Mouse (Mus musculus): ENCODE data around the gene Dynlrb2. TPM values are rescaled to one million over a fixed set of nuclear protein-coding genes. Genes with fewer than 3 reads are reported as not detected.

Gene Dynlrb2
- polyA plus RNA-seq, 1 experiment from 2014 or later: 7.1 TPM

DNA sequence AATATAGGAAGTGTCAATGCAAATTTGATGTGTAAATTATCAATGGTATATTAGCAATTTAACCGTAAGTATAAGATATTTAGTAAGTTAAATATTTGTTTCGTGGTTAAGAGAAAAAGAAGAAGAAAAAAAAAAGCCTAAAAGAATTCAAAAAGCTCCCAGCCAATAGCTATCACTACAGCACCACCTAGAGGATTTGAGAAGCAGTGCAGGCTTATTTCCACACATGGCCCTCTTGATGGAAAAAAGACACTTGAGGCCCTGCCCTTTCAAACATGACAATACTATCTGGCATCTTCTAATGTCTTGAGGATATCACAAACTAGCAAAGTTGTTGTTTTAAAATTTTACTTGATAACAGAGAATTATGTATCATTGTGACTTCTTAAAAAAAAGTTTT is 20.7 kb upstream of the Dynlrb2 start:
- Histone ChIP-seq H3K27ac (ENCODE audit: low read length) (no peak overlapping the region), H3K4me2 (ENCODE audit: low read length) (peak overlapping the region; percentile 29; the same call in 1 of the 2 replicates), H3K36me3 (ENCODE audit: control insufficient read depth, insufficient read depth) (no peaks in the 10 kb centered on the region), H3K4me1 (replicated peaks; ENCODE audit: control insufficient read depth, insufficient read depth, low read length) (0 out of 2 replicates have a peak, but pooled peaks cover 3% of the 10 kb centered on the region), H3K27me3 (replicated peaks; ENCODE audit: control insufficient read depth, insufficient read depth, low read length) (no peaks in the 10 kb centered on the region), H3K9me3 (ENCODE audit: control insufficient read depth, low read length) (no peaks in the 10 kb centered on the region), H3K9ac (replicated peaks; ENCODE audit: low read depth, low read length) (no peak overlapping the region), H3K4me3 (replicated peaks; ENCODE audit: low read length) (no peak overlapping the region)
- WGBS: 20% methylated on average over 2 of the region's 2 CpGs
- ATAC-seq: no peak

DNA sequence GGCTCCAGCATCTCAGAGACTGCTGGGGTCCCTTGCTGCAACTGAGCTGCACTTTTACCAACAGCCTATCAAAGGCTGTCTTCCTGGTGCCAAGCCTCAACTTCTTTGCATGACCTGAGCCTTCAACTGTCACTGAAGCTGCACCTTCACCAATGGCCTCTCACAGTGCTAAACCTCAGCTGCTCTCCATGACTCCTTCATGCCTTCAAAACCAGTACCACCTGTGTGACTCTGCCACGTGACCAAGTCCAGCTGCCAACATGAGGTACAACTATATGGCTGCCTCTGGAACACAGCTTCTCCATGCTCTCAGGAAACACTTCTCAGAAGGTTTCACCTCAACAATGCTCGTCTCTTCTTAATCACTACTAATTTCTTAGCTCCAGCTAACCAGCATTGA is 16.2 kb upstream of the Dynlrb2 start:
- no peak overlapping the region for H3K4me2 ChIP-seq (ENCODE audit: low read length)
- no peaks in the 10 kb centered on the region for H3K9me3 ChIP-seq (ENCODE audit: control insufficient read depth, low read length)
- H3K27ac ChIP-seq (ENCODE audit: low read length): no peak overlapping the region
- H3K27me3 ChIP-seq (replicated peaks; ENCODE audit: control insufficient read depth, insufficient read depth, low read length): no peaks in the 10 kb centered on the region
- ATAC-seq: no peak
- WGBS: 79% methylated on average over 2 of the region's 2 CpGs
- H3K4me3 ChIP-seq (replicated peaks; ENCODE audit: low read length): no peak overlapping the region
- H3K9ac ChIP-seq (replicated peaks; ENCODE audit: low read depth, low read length): no peak overlapping the region
- 0 out of 2 replicates have a peak, but pooled peaks cover 3% of the 10 kb centered on the region for H3K4me1 ChIP-seq (replicated peaks; ENCODE audit: control insufficient read depth, insufficient read depth, low read length)
- H3K36me3 ChIP-seq (ENCODE audit: control insufficient read depth, insufficient read depth): no peaks in the 10 kb centered on the region

DNA sequence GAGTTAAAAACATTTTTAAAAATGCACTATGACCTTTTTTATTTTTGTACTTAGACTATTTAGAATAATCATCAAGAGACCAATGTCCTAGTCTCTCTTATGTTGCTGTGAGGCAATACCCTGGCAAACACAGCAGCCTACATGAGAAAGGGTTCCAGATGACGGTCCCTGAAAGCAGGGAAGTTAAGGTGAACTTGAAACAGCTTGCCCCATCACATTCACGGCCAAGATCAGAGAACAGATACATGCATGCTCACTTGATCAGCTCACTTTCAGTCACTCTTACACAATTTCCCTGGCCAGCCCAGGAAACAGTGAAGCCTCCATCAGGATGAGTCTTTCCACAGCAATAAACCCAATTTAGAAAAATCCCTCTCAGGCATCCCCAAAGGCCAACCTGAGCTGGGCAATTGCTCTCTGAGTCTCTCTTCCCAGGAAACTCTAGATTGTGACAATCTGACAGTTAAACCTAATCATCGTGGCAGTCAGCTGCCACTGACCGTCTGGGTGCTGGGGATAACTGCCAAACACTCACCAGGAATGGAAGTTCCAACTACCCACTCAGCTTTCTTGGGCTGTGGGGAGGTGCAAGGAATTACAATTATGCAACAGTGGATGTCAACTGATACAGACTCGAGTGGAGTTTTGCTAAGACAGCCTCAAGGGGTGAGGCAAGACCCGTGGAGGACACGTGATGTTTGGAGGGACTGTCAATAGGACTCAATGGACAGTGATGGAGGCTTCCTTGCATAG is 4.5 kb upstream of the Dynlrb2 start:
- peaks cover 6% of the 10 kb centered on the region for H3K4me1 ChIP-seq (replicated peaks; ENCODE audit: control insufficient read depth, insufficient read depth, low read length)
- no peaks in the 10 kb centered on the region for H3K9me3 ChIP-seq (ENCODE audit: control insufficient read depth, low read length)
- H3K36me3 ChIP-seq (ENCODE audit: control insufficient read depth, insufficient read depth): no peaks in the 10 kb centered on the region
- WGBS: 86% methylated on average over 7 of the region's 7 CpGs
- no peak overlapping the region for H3K27ac ChIP-seq (ENCODE audit: low read length)
- no peak overlapping the region for H3K4me3 ChIP-seq (replicated peaks; ENCODE audit: low read length)
- H3K4me2 ChIP-seq (ENCODE audit: low read length): no peak overlapping the region
- ATAC-seq: no peak
- no peaks in the 10 kb centered on the region for H3K27me3 ChIP-seq (replicated peaks; ENCODE audit: control insufficient read depth, insufficient read depth, low read length)
- H3K9ac ChIP-seq (replicated peaks; ENCODE audit: low read depth, low read length): no peak overlapping the region

DNA sequence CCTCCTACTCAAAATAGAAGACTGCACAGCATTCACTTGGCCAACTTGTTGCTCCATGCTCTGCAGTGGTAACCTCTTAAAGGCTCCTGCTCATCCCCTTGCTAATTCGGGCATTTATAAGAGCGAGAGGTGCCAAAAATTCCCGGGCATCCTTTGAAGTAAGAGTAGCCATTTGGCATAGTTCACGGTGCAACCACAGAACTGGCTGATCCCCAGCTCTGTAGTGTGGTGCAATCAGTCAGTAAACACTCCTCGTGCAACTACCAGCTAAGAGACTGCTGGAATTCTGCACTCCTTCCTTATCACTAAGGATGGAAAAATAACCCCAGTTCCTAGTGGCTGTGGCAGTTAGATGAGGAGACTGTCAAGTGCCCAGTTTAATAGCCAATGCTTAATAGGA is 3.9 kb downstream of the Dynlrb2 start:
- Histone ChIP-seq H3K27me3 (replicated peaks; ENCODE audit: control insufficient read depth, insufficient read depth, low read length) (no peaks in the 10 kb centered on the region), H3K27ac (ENCODE audit: low read length) (no peak overlapping the region), H3K9me3 (ENCODE audit: control insufficient read depth, low read length) (no peaks in the 10 kb centered on the region), H3K36me3 (ENCODE audit: control insufficient read depth, insufficient read depth) (no peaks in the 10 kb centered on the region), H3K4me3 (replicated peaks; ENCODE audit: low read length) (no peak overlapping the region), H3K4me2 (ENCODE audit: low read length) (no peak overlapping the region), H3K4me1 (replicated peaks; ENCODE audit: control insufficient read depth, insufficient read depth, low read length) (peaks cover 6% of the 10 kb centered on the region), H3K9ac (replicated peaks; ENCODE audit: low read depth, low read length) (no peak overlapping the region)
- 71% methylated on average over 5 of the region's 5 CpGs for whole genome bisulfite sequencing
- ATAC-seq: no peak

DNA sequence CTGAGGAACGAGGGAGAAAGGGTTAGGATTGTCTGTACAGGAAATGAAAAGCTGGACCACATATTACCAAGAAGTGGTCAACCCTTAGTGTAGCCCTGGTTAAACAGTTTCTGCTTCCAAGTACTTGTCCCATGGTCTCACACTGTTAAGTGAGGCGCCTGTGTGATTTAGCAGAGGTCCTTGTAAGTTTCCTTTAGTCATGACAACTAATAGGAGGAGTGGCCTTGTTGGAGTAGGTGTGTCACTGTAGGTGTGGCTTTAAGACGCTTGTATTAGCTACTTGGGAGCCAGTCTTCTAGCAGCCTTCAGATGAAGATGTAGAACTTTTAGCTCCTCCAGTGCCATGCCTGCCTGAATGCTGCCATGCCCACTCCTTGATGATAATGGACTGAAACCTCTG is 4.5 kb downstream of the Dynlrb2 start:
- H3K9me3 ChIP-seq (ENCODE audit: control insufficient read depth, low read length): no peaks in the 10 kb centered on the region
- no peak overlapping the region for H3K9ac ChIP-seq (replicated peaks; ENCODE audit: low read depth, low read length)
- H3K4me3 ChIP-seq (replicated peaks; ENCODE audit: low read length): no peak overlapping the region
- H3K4me2 ChIP-seq (ENCODE audit: low read length): no peak overlapping the region
- WGBS: 75% methylated on average over 3 of the region's 3 CpGs
- no peak for ATAC-seq
- H3K36me3 ChIP-seq (ENCODE audit: control insufficient read depth, insufficient read depth): no peaks in the 10 kb centered on the region
- H3K27ac ChIP-seq (ENCODE audit: low read length): no peak overlapping the region
- peaks cover 6% of the 10 kb centered on the region for H3K4me1 ChIP-seq (replicated peaks; ENCODE audit: control insufficient read depth, insufficient read depth, low read length)
- H3K27me3 ChIP-seq (replicated peaks; ENCODE audit: control insufficient read depth, insufficient read depth, low read length): no peaks in the 10 kb centered on the region

DNA sequence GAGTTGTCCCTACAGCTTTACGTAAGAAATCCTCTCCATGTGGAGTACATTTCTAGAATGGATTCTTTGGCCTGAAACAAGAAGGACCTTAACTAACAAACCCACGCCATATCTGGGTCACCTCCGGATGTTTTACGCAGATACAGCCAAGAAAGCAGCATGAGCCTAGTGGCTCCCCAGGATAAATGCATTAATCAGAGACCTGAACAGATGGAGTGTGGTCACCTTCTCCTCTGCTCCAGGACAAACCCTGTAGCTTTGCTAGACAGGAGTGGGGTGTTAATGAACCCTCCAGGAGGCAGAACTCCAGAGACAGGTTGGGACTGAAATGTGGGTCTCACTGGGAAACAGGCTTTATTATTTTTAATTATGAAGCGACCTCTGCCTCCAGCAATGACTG is 14.9 kb downstream of the Dynlrb2 start:
- Histone ChIP-seq H3K9me3 (ENCODE audit: control insufficient read depth, low read length) (peaks cover 7% of the 10 kb centered on the region), H3K4me3 (replicated peaks; ENCODE audit: low read length) (no peak overlapping the region), H3K9ac (replicated peaks; ENCODE audit: low read depth, low read length) (no peak overlapping the region), H3K27me3 (replicated peaks; ENCODE audit: control insufficient read depth, insufficient read depth, low read length) (no peaks in the 10 kb centered on the region), H3K36me3 (ENCODE audit: control insufficient read depth, insufficient read depth) (no peaks in the 10 kb centered on the region), H3K4me2 (ENCODE audit: low read length) (no peak overlapping the region), H3K27ac (ENCODE audit: low read length) (no peak overlapping the region), H3K4me1 (replicated peaks; ENCODE audit: control insufficient read depth, insufficient read depth, low read length) (no peaks in the 10 kb centered on the region)
- WGBS: 88% methylated on average over 5 of the region's 5 CpGs
- ATAC-seq: no peak

DNA sequence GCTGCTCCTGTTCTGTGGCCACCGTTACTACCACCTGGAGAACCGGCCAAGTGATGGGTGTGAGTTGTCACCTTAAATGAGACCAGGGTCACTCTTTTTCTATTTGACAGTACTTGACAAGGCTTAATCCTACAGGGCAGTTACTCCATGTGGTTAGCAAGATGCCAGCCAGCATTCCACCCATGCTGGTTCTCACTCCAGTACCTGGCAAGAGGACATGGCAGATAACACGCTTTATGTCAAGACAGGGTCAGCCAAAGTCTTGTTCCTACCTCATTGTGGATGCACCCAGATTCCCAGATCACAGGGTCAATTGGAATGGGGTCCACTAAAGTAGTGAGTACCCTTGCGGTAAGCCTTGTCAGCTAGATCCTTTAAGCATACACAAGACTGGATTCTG is 16.4 kb downstream of the Dynlrb2 start:
- H3K9me3 ChIP-seq (ENCODE audit: control insufficient read depth, low read length): peaks cover 7% of the 10 kb centered on the region
- H3K27ac ChIP-seq (ENCODE audit: low read length): no peak overlapping the region
- H3K9ac ChIP-seq (replicated peaks; ENCODE audit: low read depth, low read length): no peak overlapping the region
- H3K36me3 ChIP-seq (ENCODE audit: control insufficient read depth, insufficient read depth): no peaks in the 10 kb centered on the region
- H3K4me2 ChIP-seq (ENCODE audit: low read length): no peak overlapping the region
- no peak overlapping the region for H3K4me3 ChIP-seq (replicated peaks; ENCODE audit: low read length)
- no peaks in the 10 kb centered on the region for H3K4me1 ChIP-seq (replicated peaks; ENCODE audit: control insufficient read depth, insufficient read depth, low read length)
- 97% methylated on average over 4 of the region's 4 CpGs for WGBS
- ATAC-seq: no peak
- no peaks in the 10 kb centered on the region for H3K27me3 ChIP-seq (replicated peaks; ENCODE audit: control insufficient read depth, insufficient read depth, low read length)

DNA sequence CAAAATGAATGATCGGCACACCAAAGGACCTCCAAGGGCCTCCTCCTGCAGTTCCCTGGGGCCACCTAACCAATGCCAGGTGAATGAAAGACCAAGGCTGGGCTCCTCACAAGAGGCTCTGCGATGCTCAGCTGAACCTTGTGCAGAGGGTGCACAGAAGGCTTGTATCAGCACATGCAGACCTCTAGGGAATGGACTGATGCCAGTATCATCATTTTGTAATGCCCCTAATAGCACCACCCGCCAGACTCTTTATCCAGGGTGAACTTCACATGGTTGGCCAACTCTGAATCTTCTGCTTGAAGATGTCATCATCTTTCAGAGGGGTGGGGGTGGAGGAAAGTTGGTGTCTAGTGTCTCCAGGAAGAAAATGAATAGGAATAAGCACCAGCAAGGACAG is 16.9 kb downstream of the Dynlrb2 start:
- peaks cover 7% of the 10 kb centered on the region for H3K9me3 ChIP-seq (ENCODE audit: control insufficient read depth, low read length)
- H3K9ac ChIP-seq (replicated peaks; ENCODE audit: low read depth, low read length): no peak overlapping the region
- no peak overlapping the region for H3K4me3 ChIP-seq (replicated peaks; ENCODE audit: low read length)
- no peaks in the 10 kb centered on the region for H3K4me1 ChIP-seq (replicated peaks; ENCODE audit: control insufficient read depth, insufficient read depth, low read length)
- H3K36me3 ChIP-seq (ENCODE audit: control insufficient read depth, insufficient read depth): no peaks in the 10 kb centered on the region
- no peak for ATAC-seq
- no peak overlapping the region for H3K27ac ChIP-seq (ENCODE audit: low read length)
- 90% methylated on average over 3 of the region's 3 CpGs for WGBS
- H3K27me3 ChIP-seq (replicated peaks; ENCODE audit: control insufficient read depth, insufficient read depth, low read length): no peaks in the 10 kb centered on the region
- H3K4me2 ChIP-seq (ENCODE audit: low read length): no peak overlapping the region

DNA sequence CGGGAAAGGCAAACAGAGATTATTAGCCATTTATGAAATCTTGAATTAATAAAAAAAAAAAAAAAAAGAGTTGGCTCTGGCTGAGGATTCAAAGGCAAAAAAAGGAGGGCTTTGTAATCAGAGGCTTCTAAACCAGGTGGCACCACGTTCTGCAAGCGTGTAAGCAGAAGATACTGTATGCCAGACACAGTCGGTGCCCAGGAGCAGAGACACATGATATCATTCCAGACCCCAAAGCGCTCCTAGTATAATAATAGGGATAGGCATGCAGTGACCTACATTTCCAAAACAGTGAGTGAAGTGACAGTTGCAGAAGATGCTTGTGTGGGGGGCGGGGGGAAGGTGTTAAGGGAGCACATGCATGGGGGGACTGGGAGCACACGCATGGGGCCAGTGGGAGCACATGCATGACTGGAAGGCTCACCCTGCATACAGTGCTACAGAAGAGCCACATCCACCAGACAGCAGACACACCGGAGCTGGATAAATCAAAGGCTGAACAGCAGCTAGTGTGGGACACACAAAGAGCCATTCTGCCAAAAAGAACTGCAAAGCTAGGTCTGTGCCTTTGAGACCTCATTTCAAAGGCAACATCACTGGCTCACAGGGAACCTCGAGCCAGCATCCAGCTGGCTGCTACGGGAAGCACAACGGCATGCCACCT is 17.5 kb downstream of the Dynlrb2 start:
- ATAC-seq: no peak
- no peaks in the 10 kb centered on the region for H3K36me3 ChIP-seq (ENCODE audit: control insufficient read depth, insufficient read depth)
- H3K4me1 ChIP-seq (replicated peaks; ENCODE audit: control insufficient read depth, insufficient read depth, low read length): no peaks in the 10 kb centered on the region

More for the DNA sequence above, 17.5 kb downstream of the Dynlrb2 start:
- Histone ChIP-seq H3K4me2 (ENCODE audit: low read length) (no peak overlapping the region), H3K27me3 (replicated peaks; ENCODE audit: control insufficient read depth, insufficient read depth, low read length) (no peaks in the 10 kb centered on the region), H3K27ac (ENCODE audit: low read length) (no peak overlapping the region), H3K9ac (replicated peaks; ENCODE audit: low read depth, low read length) (no peak overlapping the region), H3K4me3 (replicated peaks; ENCODE audit: low read length) (no peak overlapping the region), H3K9me3 (ENCODE audit: control insufficient read depth, low read length) (peaks cover 3% of the 10 kb centered on the region)
- 80% methylated on average over 11 of the region's 11 CpGs for WGBS

All from forebrain, embryonic 16.5 days (tissue).